Mouse (Mus musculus) lung, adult 2 months (tissue): Measurements from ENCODE around the gene Pdpk1. TPM values are rescaled to one million over a fixed set of nuclear protein-coding genes. Genes with fewer than 3 reads are reported as not detected.

ENCODE experiments used
- DNase-seq: peaks from one replicate; pipeline ENCODE4 v3.0.0; 2022
- H3K4me1 ChIP-seq: fragments of 200-500 bp; 2 replicates; pipeline ENCODE4 v1.6.1; 2011; ENCODE audit warnings: low read length; ENCODE audit not compliant: control insufficient read depth, insufficient read depth
- H3K4me3 ChIP-seq: fragments of 200-500 bp; replicated peaks from 2 replicates; pipeline ENCODE3; 2011; ENCODE audit warnings: low read depth, mild to moderate bottlenecking, control low read depth, low read length; ENCODE audit errors: extremely low read depth
- CTCF ChIP-seq: fragments of 200-500 bp; IDR thresholded peaks from 2 replicates; pipeline ENCODE4 v1.5.1; 2011; ENCODE audit warnings: mild to moderate bottlenecking, low read length, control low read depth; ENCODE audit not compliant: insufficient read depth
- POLR2A ChIP-seq: fragments of 200-500 bp; IDR thresholded peaks from 2 replicates; pipeline ENCODE4 v1.6.1; 2011; ENCODE audit warnings: low read depth, mild to moderate bottlenecking, control low read depth, low read length, borderline replicate concordance; ENCODE audit errors: extremely low read depth
- WGBS: fragments of 180-500 bp; shearing (Covaris S2); methylation state at CpG from one replicate; pipeline ENCODE4 v1.1.7; 2018; 5-methylcytosine and 5-hydroxymethylcytosine counted together
- polyA plus RNA-seq: library from polyadenylated mRNA; depleted of rRNA; stranded (reverse); fragments of >200 nt; gene quantifications from 2 replicates; pipeline ENCODE4 v1.2.3, GENCODE M21; 2012; rRNA removed

The Pdpk1 gene
- polyA plus RNA-seq, 1 experiment, result 19.8 TPM

GRCm38 (mm10) chr17:24048053-24048452, 102.7 kb downstream of the Pdpk1 start:
- Histone ChIP-seq H3K4me3 (no peak overlapping the region), H3K4me1 (no peaks in the 10 kb centered on the region)
- WGBS, result 68% methylated on average over 5 of the region's 5 CpGs
- DNase-seq, result no peak
- TF ChIP-seq POLR2A (no peak), CTCF (no peak)

GRCm38 (mm10) chr17:24046026-24046425, 104.7 kb downstream of the Pdpk1 start:
- TF ChIP-seq CTCF (no peak), POLR2A (no peak)
- Histone ChIP-seq H3K4me1 (no peaks in the 10 kb centered on the region), H3K4me3 (no peak overlapping the region)
- DNase-seq, result no peak
- WGBS, result 37% methylated on average over 5 of the region's 5 CpGs

GRCm38 (mm10) chr17:24045608-24046007, 105.1 kb downstream of the Pdpk1 start:
- 79% methylated on average over 10 of the region's 10 CpGs for WGBS

GRCm38 (mm10) chr17:24044482-24044881, 106.2 kb downstream of the Pdpk1 start:
- no peak for DNase-seq
- TF ChIP-seq POLR2A (no peak), CTCF (no peak)
- 53% methylated on average over 5 of the region's 5 CpGs for WGBS
- no peaks in the 10 kb centered on the region for H3K4me1 ChIP-seq
- no peak overlapping the region for H3K4me3 ChIP-seq

More at GRCm38 (mm10) chr17:24045608-24046007, 105.1 kb downstream of the Pdpk1 start:
- no peak overlapping the region for H3K4me3 ChIP-seq
- DNase-seq, result no peak
- no peaks in the 10 kb centered on the region for H3K4me1 ChIP-seq
- TF ChIP-seq CTCF (no peak), POLR2A (no peak)

GRCm38 (mm10) chr17:24037844-24038243, 112.9 kb downstream of the Pdpk1 start, which contains the start of gene Prss27:
Gene Prss27, plus strand, starts transcription at chr17:24038144.
- no peaks in the 10 kb centered on the region for H3K4me1 ChIP-seq
- TF ChIP-seq POLR2A (no peak), CTCF (no peak)
- H3K4me3 ChIP-seq, result no peak within 1 kb of the TSS
- DNase-seq, result no peak
- 58% methylated on average over 4 of the region's 4 CpGs for WGBS

GRCm38 (mm10) chr17:24037360-24037759, 113.4 kb downstream of the Pdpk1 start:
- WGBS, result 60% methylated on average over 13 of the region's 13 CpGs
- Histone ChIP-seq H3K4me3 (no peak overlapping the region), H3K4me1 (no peaks in the 10 kb centered on the region)
- TF ChIP-seq POLR2A, result no peak
- TF ChIP-seq CTCF, result no peak
- no peak for DNase-seq

GRCm38 (mm10) chr17:24036954-24037353, 113.8 kb downstream of the Pdpk1 start:
- H3K4me3 ChIP-seq, result no peak overlapping the region
- WGBS, result 62% methylated on average over 6 of the region's 6 CpGs

GRCm38 (mm10) chr17:24035087-24035486, 115.6 kb downstream of the Pdpk1 start:
- 67% methylated on average over 7 of the region's 7 CpGs for WGBS

More at GRCm38 (mm10) chr17:24036954-24037353, 113.8 kb downstream of the Pdpk1 start:
- 0 out of 2 replicates have a peak, but pooled peaks have one; percentile 8 for TF ChIP-seq CTCF
- TF ChIP-seq POLR2A, result no peak
- DNase-seq, result no peak
- no peaks in the 10 kb centered on the region for H3K4me1 ChIP-seq

GRCm38 (mm10) chr17:24030551-24030950, 120.2 kb downstream of the Pdpk1 start:
- TF ChIP-seq POLR2A (no peak), CTCF (no peak)
- no peak for DNase-seq
- Histone ChIP-seq H3K4me1 (no peaks in the 10 kb centered on the region), H3K4me3 (no peak overlapping the region)
- WGBS, result 79% methylated on average over 12 of the region's 22 CpGs

More at GRCm38 (mm10) chr17:24035087-24035486, 115.6 kb downstream of the Pdpk1 start:
- no peak for TF ChIP-seq CTCF
- no peak for TF ChIP-seq POLR2A
- no peak for DNase-seq
- Histone ChIP-seq H3K4me3 (no peak overlapping the region), H3K4me1 (no peaks in the 10 kb centered on the region)

- Histone ChIP-seq H3K4me1 (no peaks in the 10 kb centered on the region), H3K4me3 (no peak overlapping the region)
- no peak for TF ChIP-seq CTCF
- WGBS, result 77% methylated on average over 7 of the region's 7 CpGs
- DNase-seq, result no peak
Observed at GRCm38 (mm10) chr17:24029477-24029876, 121.2 kb downstream of the Pdpk1 start.

Other genes starting within 250 kb of the Pdpk1 start
- not detected in 2 replicates for gene Dcpp3, start 233.5 kb downstream of the Pdpk1 start, polyA plus RNA-seq
- gene Sbp, start 209.3 kb downstream of the Pdpk1 start, polyA plus RNA-seq, result not detected in 2 replicates
- not detected in 2 replicates for gene Sbpl, start 195.7 kb downstream of the Pdpk1 start, polyA plus RNA-seq
- 1.5 and 2.7 TPM in 2 replicates for gene Prss30, start 170.4 kb downstream of the Pdpk1 start, polyA plus RNA-seq
- gene Prss22, start 152.8 kb downstream of the Pdpk1 start, polyA plus RNA-seq, result 0.11 and 0.96 TPM in 2 replicates
- 0.24 and 12.9 TPM in 2 replicates for gene Prss27, start 112.8 kb downstream of the Pdpk1 start, polyA plus RNA-seq
- 28.4 and 30.3 TPM in 2 replicates for gene Kctd5, start 77.4 kb downstream of the Pdpk1 start, polyA plus RNA-seq
- gene Amdhd2, start 12.8 kb upstream of the Pdpk1 start, polyA plus RNA-seq, result 58.3 and 58.8 TPM in 2 replicates
- 880 and 1,077 TPM in 2 replicates for gene Atp6v0c, start 18.8 kb upstream of the Pdpk1 start, polyA plus RNA-seq
- gene Tbc1d24, start 54.6 kb upstream of the Pdpk1 start, polyA plus RNA-seq, result 13.9 and 30.2 TPM in 2 replicates
- gene Ntn3, start 58.6 kb upstream of the Pdpk1 start, polyA plus RNA-seq, result 8.2 and 10.4 TPM in 2 replicates
- 7.7 and 12.7 TPM in 2 replicates for gene Tedc2, start 69.9 kb upstream of the Pdpk1 start, polyA plus RNA-seq
- gene Ccnf, start 100.6 kb upstream of the Pdpk1 start, polyA plus RNA-seq, result 1.3 and 2.9 TPM in 2 replicates
- 0.40 and 0.78 TPM in 2 replicates for gene Abca17, start 200.1 kb upstream of the Pdpk1 start, polyA plus RNA-seq
- gene Abca3, start 201.0 kb upstream of the Pdpk1 start, polyA plus RNA-seq, result 231 and 262 TPM in 2 replicates